Mouse (Mus musculus) erythroblast, embryonic 14.5 days (primary cell): ENCODE results near the gene Fn1.

ENCODE experiments used
- GATA1 ChIP-seq: IDR thresholded peaks from 2 replicates; pipeline ENCODE4 v1.6.1; 2012; ENCODE audit warnings: low read length, inconsistent platforms, mixed read lengths
- TAL1 ChIP-seq: IDR thresholded peaks from 3 replicates; pipeline ENCODE4 v1.6.1; 2012; ENCODE audit warnings: low read length, inconsistent platforms, mixed read lengths

DNA sequence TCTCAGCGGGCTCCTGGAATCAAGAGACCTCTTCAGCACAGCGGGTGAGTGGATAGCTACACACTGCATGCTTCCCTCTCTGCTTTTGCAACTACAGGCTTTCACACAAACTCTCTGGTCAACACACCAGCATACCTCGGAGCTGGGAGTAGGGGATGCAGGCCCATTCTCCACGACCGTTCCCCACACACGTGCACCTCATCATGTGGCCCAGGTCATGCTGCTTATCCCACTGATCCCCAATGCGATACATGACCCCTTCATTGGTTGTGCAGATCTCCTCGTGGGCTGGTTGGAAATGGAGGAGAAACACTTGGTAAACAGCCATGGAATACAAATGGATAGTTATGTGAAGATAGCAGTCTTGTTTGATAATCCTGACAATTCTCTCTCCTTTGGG lies 12.8 kb downstream of the Fn1 start:
- TF ChIP-seq TAL1 = no peak
- TF ChIP-seq GATA1 = no peak
